Mouse (Mus musculus): Measurements from ENCODE around the gene Sema3f.

DNA sequence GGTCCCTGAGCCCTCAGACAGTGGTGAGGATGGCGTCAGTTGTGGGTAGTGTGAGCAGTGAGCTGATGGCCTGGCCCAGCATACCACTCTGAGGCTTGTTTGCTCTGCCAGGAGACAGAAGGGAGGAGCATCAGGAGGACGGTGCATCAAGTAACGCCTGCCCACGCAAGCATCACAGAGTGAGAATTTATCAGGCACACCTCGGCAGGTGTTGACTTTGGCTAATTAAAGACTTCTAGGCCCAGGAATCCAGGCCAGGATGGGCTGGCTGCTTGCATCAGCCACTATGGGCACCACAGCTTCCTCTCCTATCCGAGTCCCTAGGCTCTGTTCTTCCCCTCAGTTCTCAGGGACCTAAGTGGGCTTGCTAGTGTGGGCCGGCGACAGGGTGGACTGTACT, 47.9 kb downstream of the Sema3f start:
- TF ChIP-seq CTCF (IDR thresholded peaks at IDR 0.05; ENCODE audit: borderline replicate concordance, insufficient read depth, low read length) (no peak), POLR2A (IDR thresholded peaks at IDR 0.05; ENCODE audit: low read depth, low read length) (no peak)
